Mouse (Mus musculus): ENCODE results near the gene Olfr639. TPM values are rescaled to one million over a fixed set of nuclear protein-coding genes. Genes with fewer than 3 reads are reported as not detected.

Olfr639 gene
- polyA plus RNA-seq (2015; fragmentation: Nextera tagmentation; extraction: Ambion mirVana) = not detected in 2 replicates

DNA sequence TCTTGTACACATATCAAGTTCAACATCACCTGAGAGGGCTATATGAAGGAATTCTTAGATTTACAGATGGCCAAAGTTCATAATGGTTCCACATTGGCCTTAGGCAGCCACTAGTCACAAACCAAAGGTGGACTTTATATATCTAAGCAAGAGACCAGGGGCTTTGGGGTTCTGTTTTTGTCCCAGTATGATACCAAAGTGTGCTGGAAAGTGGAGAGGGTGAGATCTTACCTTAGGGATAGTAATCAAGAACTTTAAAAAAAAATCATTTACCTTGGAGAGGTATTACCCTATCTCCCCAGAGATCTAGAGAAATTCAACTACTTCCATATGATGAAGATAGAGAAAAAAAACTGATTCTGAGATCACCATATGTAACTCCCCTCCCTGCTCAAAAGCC is at the start of gene Olfr639:
TSS of gene Olfr639 (minus strand) at position 101 of the 400 bp plus-strand sequence.
- no peaks in the 10 kb centered on the region for H3K36me3 ChIP-seq
- no peak within 1 kb of the TSS for H3K9ac ChIP-seq
- no peak within 1 kb of the TSS for H3K4me3 ChIP-seq
- H3K27me3 ChIP-seq (replicated peaks) = no peaks in the 10 kb centered on the region
- H3K9me3 ChIP-seq = no peaks in the 10 kb centered on the region
- H3K27ac ChIP-seq (replicated peaks) = no peak within 1 kb of the TSS
- no peak for ATAC-seq (ENCODE audit: extremely low read depth, insufficient number of reproducible peaks, low FRiP score, low TSS enrichment)
- H3K4me1 ChIP-seq = no peaks in the 10 kb centered on the region
- no peak within 1 kb of the TSS for H3K4me2 ChIP-seq

DNA sequence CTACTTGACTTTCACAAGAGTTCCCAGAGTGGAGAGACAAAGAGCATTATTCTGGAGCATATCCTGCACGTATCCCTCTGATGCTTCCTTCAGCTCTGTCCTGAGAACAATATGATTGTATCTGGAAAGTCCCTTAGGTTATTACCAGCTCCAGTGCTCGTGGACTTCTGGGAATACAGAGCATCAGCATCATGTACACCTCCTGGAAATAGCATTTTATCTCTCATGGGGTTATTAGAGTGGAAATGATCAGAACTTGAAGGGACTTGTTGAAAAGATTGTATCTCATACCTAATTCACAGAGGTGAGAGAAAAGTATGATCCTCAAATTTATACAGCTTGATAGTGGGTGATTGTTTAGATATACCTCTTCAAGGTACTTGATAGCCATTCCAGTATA is 44.2 kb upstream of the Olfr639 start, which contains the start of gene 4930516K23Rik:
TSS of gene 4930516K23Rik (minus strand) at position 101 of the 400 bp plus-strand sequence.
- ATAC-seq (ENCODE audit: extremely low read depth, insufficient number of reproducible peaks, low FRiP score, low TSS enrichment) = no peak
- no peak within 1 kb of the TSS for H3K9ac ChIP-seq
- no peak within 1 kb of the TSS for H3K4me3 ChIP-seq
- H3K27me3 ChIP-seq (replicated peaks) = no peaks in the 10 kb centered on the region
- no peak within 1 kb of the TSS for H3K4me2 ChIP-seq
- H3K36me3 ChIP-seq = no peaks in the 10 kb centered on the region
- 45% methylated on average over 2 of the region's 2 CpGs for WGBS
- no peaks in the 10 kb centered on the region for H3K9me3 ChIP-seq
- H3K4me1 ChIP-seq = no peaks in the 10 kb centered on the region
- H3K27ac ChIP-seq (replicated peaks) = no peak within 1 kb of the TSS

DNA sequence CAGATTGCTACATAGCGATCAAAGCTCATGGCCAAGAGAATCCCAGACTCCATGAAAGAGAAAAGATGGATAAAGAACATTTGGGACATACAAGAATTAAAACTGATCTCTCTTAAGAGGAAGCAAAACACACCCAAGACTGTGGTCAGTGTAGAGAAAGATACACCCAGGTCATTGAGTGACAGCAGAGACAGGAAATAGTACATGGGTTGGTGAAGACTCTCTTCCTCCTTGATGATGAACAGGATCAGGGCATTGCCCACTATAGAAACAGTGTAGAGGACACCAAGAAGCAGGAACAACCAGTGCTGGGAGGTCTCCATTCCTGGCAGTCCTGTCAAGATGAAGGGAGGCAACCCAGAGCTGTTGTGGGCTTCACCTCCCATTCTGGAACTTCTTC is 42.1 kb upstream of the Olfr639 start:
- Histone ChIP-seq H3K27me3 (replicated peaks) (no peaks in the 10 kb centered on the region), H3K9ac (no peak overlapping the region), H3K9me3 (no peaks in the 10 kb centered on the region), H3K36me3 (no peaks in the 10 kb centered on the region), H3K4me3 (no peak overlapping the region), H3K4me2 (no peak overlapping the region), H3K4me1 (no peaks in the 10 kb centered on the region), H3K27ac (replicated peaks) (no peak overlapping the region)
- ATAC-seq (ENCODE audit: extremely low read depth, insufficient number of reproducible peaks, low FRiP score, low TSS enrichment) = no peak
- 75% methylated on average over 1 of the region's 1 CpGs for WGBS

DNA sequence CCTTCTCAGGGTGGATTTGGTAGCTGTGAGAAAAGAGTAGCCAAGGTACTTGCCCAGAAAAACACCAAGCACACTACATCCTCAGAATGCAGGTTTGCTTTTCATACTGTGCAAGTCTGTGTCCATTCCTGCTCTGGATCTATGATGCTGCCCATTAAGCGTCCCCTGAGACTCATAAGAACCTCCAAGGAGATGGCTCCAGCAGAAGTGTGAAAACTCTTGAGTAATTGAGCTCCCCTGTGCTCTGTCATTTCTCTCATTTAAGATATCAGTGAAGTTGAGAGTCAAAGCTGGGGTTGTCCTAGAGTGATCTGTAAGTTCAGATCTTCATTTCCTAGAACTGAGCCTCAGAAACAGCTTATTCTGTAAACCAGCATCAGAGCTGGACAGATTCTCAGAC is 35.5 kb upstream of the Olfr639 start, which contains the start of gene Olfr642:
TSS of gene Olfr642 (minus strand) at position 101 of the 400 bp plus-strand sequence.
- no peaks in the 10 kb centered on the region for H3K27me3 ChIP-seq (replicated peaks)
- H3K4me2 ChIP-seq = no peak within 1 kb of the TSS
- no peaks in the 10 kb centered on the region for H3K9me3 ChIP-seq
- H3K4me1 ChIP-seq = no peaks in the 10 kb centered on the region
- H3K4me3 ChIP-seq = no peak within 1 kb of the TSS
- no peak for ATAC-seq (ENCODE audit: extremely low read depth, insufficient number of reproducible peaks, low FRiP score, low TSS enrichment)
- no peaks in the 10 kb centered on the region for H3K36me3 ChIP-seq
- no peak within 1 kb of the TSS for H3K9ac ChIP-seq
- H3K27ac ChIP-seq (replicated peaks) = no peak within 1 kb of the TSS
- WGBS = 52% methylated on average over 1 of the region's 1 CpGs

DNA sequence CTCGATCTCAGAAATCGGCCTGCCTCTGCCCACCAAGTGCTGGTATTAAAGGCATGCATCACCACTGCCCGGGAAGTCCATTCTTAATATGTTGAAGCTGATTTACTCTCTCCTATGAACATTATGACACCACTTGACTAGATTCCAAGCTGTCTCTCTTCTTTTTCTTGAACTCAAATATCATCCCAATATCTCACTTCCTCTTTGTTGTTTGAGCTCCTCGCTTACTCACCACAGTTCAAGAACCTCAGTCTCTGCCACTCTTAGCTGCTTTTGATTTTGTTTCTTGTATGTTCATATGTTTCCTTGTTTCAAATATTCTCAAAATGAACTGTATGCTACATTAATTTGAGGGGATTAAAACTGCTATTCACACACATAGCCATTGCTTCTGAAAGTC is 33.6 kb upstream of the Olfr639 start:
- 79% methylated on average over 4 of the region's 4 CpGs for WGBS
- Histone ChIP-seq H3K9ac (no peak overlapping the region), H3K27me3 (replicated peaks) (no peaks in the 10 kb centered on the region), H3K9me3 (no peaks in the 10 kb centered on the region), H3K4me1 (no peaks in the 10 kb centered on the region), H3K4me2 (no peak overlapping the region), H3K36me3 (no peaks in the 10 kb centered on the region), H3K4me3 (no peak overlapping the region), H3K27ac (replicated peaks) (no peak overlapping the region)
- ATAC-seq (ENCODE audit: extremely low read depth, insufficient number of reproducible peaks, low FRiP score, low TSS enrichment) = no peak

DNA sequence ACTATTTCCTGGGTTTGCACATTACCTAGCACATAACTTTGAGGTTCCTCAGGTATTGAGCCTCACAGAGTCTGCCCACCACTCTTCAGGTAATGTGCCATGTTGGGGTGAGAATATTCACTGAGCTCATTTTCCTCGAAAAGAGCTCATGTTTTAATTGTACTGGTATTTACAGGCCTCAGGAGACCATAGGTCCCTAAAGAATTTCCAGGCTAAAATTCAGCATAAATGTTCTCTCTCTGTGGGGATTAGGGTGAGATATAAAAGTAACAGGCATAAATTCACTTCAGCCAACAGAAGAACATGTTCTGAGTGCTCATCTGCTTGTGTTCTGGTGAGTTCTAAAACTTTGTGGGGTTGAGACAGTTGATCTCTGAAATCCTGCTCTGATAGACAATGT is 18.0 kb upstream of the Olfr639 start, which contains the start of gene Olfr641:
TSS of gene Olfr641 (plus strand) at position 301 of the 400 bp plus-strand sequence.
- Histone ChIP-seq H3K4me1 (no peaks in the 10 kb centered on the region), H3K27ac (replicated peaks) (no peak within 1 kb of the TSS), H3K4me3 (no peak within 1 kb of the TSS), H3K9ac (no peak within 1 kb of the TSS), H3K36me3 (no peaks in the 10 kb centered on the region), H3K4me2 (no peak within 1 kb of the TSS), H3K9me3 (no peaks in the 10 kb centered on the region), H3K27me3 (replicated peaks) (no peaks in the 10 kb centered on the region)
- no peak for ATAC-seq (ENCODE audit: extremely low read depth, insufficient number of reproducible peaks, low FRiP score, low TSS enrichment)
- 62% methylated on average over 1 of the region's 1 CpGs for WGBS

DNA sequence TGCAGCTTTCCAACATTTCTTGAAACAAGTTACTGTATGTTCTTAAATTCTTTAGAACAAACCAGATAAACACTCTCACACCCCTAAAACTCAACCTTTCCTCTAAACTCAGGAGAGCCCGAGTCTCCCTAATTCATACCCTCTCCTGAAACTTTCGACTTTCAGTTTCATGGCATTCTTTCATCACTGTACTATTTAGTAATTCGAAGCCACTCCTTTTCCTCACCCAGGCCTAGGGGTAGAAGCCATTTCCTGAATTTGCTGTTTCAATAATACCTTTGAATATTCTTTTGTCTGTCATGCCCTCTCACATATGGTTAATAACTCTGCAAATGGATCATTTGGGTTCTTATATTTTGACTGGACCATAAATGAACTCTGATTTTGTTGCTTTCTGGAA is 9.9 kb upstream of the Olfr639 start:
- ATAC-seq (ENCODE audit: extremely low read depth, insufficient number of reproducible peaks, low FRiP score, low TSS enrichment) = no peak

DNA sequence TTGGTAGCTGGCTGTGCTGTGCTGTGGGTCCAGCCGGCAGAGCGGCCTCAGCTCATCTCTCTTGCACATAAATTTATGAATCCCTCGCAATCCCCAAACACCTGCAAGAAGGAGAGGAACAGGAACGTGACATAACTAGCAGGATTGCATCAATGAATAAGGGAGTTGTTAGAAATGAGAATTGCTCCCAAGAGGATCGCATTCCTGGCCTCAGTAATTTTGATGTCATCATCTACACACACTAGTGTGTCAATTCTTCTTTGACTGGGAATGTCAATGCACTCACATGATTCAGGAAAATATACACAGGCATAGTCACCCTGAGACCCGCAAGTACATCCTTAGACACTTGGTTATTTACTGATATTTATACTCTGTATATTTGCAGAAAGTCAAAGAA is 8.4 kb upstream of the Olfr639 start, which contains the start of gene Olfr640:
TSS of gene Olfr640 (minus strand) at position 101 of the 400 bp plus-strand sequence.
- Histone ChIP-seq H3K4me1 (no peaks in the 10 kb centered on the region), H3K4me3 (no peak within 1 kb of the TSS), H3K36me3 (no peaks in the 10 kb centered on the region), H3K27me3 (replicated peaks) (no peaks in the 10 kb centered on the region), H3K9ac (no peak within 1 kb of the TSS), H3K4me2 (no peak within 1 kb of the TSS), H3K9me3 (no peaks in the 10 kb centered on the region), H3K27ac (replicated peaks) (no peak within 1 kb of the TSS)
- WGBS = 69% methylated on average over 6 of the region's 6 CpGs
- ATAC-seq (ENCODE audit: extremely low read depth, insufficient number of reproducible peaks, low FRiP score, low TSS enrichment) = no peak

More for the DNA sequence above, 9.9 kb upstream of the Olfr639 start:
- H3K27me3 ChIP-seq (replicated peaks) = no peaks in the 10 kb centered on the region
- WGBS = 64% methylated on average over 3 of the region's 3 CpGs
- no peak overlapping the region for H3K4me3 ChIP-seq
- no peaks in the 10 kb centered on the region for H3K36me3 ChIP-seq
- H3K4me2 ChIP-seq = no peak overlapping the region
- H3K4me1 ChIP-seq = no peaks in the 10 kb centered on the region
- H3K9me3 ChIP-seq = no peaks in the 10 kb centered on the region
- H3K9ac ChIP-seq = no peak overlapping the region
- H3K27ac ChIP-seq (replicated peaks) = no peak overlapping the region

DNA sequence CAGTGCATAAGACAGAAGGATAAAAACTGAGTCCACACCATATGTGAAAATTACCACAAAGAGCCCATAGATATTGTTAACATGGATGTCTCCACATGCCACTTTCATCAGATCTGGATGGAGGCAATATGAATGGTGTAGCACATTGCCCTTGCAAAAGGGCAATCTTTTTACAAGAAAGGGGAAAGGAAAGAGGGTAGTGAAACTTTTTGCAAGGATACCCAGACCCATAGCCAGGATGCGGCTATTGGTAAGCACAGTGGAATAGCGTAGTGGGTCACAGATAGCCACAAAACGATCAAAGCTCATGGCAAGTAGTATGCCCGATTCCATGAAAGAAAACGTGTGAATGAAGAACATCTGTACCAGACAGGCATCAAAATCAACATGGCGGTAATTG is 4.5 kb upstream of the Olfr639 start:
- Histone ChIP-seq H3K4me3 (no peak overlapping the region), H3K27ac (replicated peaks) (no peak overlapping the region), H3K9me3 (no peaks in the 10 kb centered on the region), H3K36me3 (no peaks in the 10 kb centered on the region), H3K4me2 (no peak overlapping the region), H3K4me1 (no peaks in the 10 kb centered on the region), H3K27me3 (replicated peaks) (no peaks in the 10 kb centered on the region), H3K9ac (no peak overlapping the region)
- ATAC-seq (ENCODE audit: extremely low read depth, insufficient number of reproducible peaks, low FRiP score, low TSS enrichment) = no peak
- WGBS = 87% methylated on average over 6 of the region's 6 CpGs

DNA sequence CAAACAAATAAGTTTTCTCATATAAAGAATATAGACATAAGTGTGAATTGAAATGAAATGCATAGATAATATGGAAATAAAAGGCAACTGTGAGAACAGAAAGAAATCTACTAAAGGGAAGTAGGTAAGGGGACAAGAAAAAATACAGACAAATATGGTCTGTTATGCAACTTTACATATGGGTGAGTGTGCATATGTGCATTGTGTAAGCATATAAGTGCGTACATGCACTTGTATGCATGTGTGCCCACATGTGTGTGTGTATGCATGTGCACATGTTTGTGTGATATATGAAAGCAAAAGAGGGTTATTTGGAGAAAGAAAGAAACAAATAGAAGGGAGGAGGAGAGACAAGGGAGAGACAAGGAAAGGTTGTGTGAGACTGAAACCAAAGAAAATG is 1.9 kb upstream of the Olfr639 start:
- H3K4me2 ChIP-seq = no peak overlapping the region
- H3K4me3 ChIP-seq = no peak overlapping the region
- no peaks in the 10 kb centered on the region for H3K27me3 ChIP-seq (replicated peaks)
- 80% methylated on average over 1 of the region's 1 CpGs for WGBS
- no peaks in the 10 kb centered on the region for H3K4me1 ChIP-seq
- H3K9me3 ChIP-seq = no peaks in the 10 kb centered on the region
- ATAC-seq (ENCODE audit: extremely low read depth, insufficient number of reproducible peaks, low FRiP score, low TSS enrichment) = no peak
- H3K27ac ChIP-seq (replicated peaks) = no peak overlapping the region
- no peaks in the 10 kb centered on the region for H3K36me3 ChIP-seq
- no peak overlapping the region for H3K9ac ChIP-seq

DNA sequence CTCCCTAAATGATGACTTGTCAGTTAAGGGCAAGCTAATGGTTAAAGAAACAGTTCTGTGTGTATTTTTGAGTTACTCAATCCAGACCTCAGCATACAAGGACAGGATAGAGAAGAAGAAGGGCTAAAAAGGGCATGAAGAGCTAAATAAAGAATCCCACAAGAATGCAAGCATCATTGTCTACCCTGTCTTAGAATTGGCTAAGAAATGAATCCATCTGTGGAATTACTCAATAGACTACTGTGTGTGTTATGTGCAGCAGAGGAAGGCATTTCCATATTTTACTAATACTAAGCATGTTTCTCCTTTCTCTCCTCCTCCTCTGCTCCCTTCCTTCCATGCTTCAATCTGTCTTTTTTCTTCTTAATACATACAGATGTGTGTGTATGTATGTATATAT is 18.0 kb downstream of the Olfr639 start:
- Histone ChIP-seq H3K9ac (no peak overlapping the region), H3K36me3 (no peaks in the 10 kb centered on the region), H3K4me3 (no peak overlapping the region), H3K4me2 (no peak overlapping the region), H3K27me3 (replicated peaks) (no peaks in the 10 kb centered on the region), H3K4me1 (no peaks in the 10 kb centered on the region), H3K27ac (replicated peaks) (no peak overlapping the region), H3K9me3 (no peaks in the 10 kb centered on the region)
- no peak for ATAC-seq (ENCODE audit: extremely low read depth, insufficient number of reproducible peaks, low FRiP score, low TSS enrichment)

DNA sequence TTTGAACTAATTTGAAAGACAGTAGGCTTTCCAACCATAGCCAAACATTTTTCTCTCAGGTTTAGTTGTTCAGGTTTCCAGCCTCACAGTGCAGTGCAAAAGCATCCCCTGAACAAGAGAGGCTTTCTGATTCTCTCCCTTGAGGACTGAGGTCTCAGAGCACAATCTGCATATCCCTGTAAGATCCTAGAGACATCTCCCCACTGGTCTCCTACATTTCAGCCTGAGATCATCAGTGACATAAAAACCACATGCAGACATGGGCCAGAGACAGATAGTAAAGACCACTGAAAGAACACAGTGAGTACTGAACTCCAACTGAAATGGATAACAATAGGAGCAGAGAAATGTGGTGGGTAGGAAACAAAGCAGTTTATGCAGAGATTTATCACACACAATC is 18.7 kb downstream of the Olfr639 start, which contains the start of gene Olfr638:
TSS of gene Olfr638 (plus strand) at position 301 of the 400 bp plus-strand sequence.
- Histone ChIP-seq H3K27me3 (replicated peaks) (no peaks in the 10 kb centered on the region), H3K4me1 (no peaks in the 10 kb centered on the region), H3K4me3 (no peak within 1 kb of the TSS), H3K27ac (replicated peaks) (no peak within 1 kb of the TSS), H3K9me3 (no peaks in the 10 kb centered on the region), H3K9ac (no peak within 1 kb of the TSS), H3K4me2 (no peak within 1 kb of the TSS), H3K36me3 (no peaks in the 10 kb centered on the region)
- no peak for ATAC-seq (ENCODE audit: extremely low read depth, insufficient number of reproducible peaks, low FRiP score, low TSS enrichment)

All from heart, embryonic 13.5 days (tissue).